Mouse (Mus musculus) T-helper 17 cell (primary cell): ENCODE results near the gene Flt1.
"Not testable (repeated sequence)": the region's sequence is repeated elsewhere in the genome, so short reads cannot be mapped to it uniquely, and the experiment has no call there.

Source experiments
- in situ Hi-C, 2 experiments: fragments of 300-600 bp; cut with MboI, MseI; formaldehyde crosslinking; loops; 1 replicate in 1 of 2; 2 replicates in 1 of 2; pipeline ENCODE4 v1.15.1; 2025; ENCODE audit warnings: high pct_unique_total_duplicates in 2 of 2

Flt1 gene

GRCm38 (mm10) chr5:147614659-147615058 lies 111.2 kb downstream of the Flt1 start:
- in situ Hi-C loops: no loop called here

- in situ Hi-C loops: not testable (repeated sequence)
Measured at GRCm38 (mm10) chr5:147611348-147611747, 114.5 kb downstream of the Flt1 start.

- in situ Hi-C loops: loop anchor here in 1 of 2 experiments (10.0 kb wide), 2 partner anchors 417 to 1097 kb away; no protein-coding TSS in a partner anchor
Measured at GRCm38 (mm10) chr5:147607256-147607975, 118.4 kb downstream of the Flt1 start.

GRCm38 (mm10) chr5:147606751-147607150 lies 119.1 kb downstream of the Flt1 start:
- in situ Hi-C loops: loop anchor here in 1 of 2 experiments (10.0 kb wide), 2 partner anchors 418 to 1098 kb away; no protein-coding TSS in a partner anchor

- in situ Hi-C loops: loop anchor here in 1 of 2 experiments (10.0 kb wide), 2 partner anchors 423 to 1103 kb away; no protein-coding TSS in a partner anchor
Measured at GRCm38 (mm10) chr5:147601460-147602360, 124.1 kb downstream of the Flt1 start.

GRCm38 (mm10) chr5:147597825-147598224 lies 128.0 kb downstream of the Flt1 start:
- in situ Hi-C loops: loop anchor here in 1 of 2 experiments (25.0 kb wide), 1 partner anchor 239 kb away; no protein-coding TSS in a partner anchor

GRCm38 (mm10) chr5:147589814-147590213 lies 136.0 kb downstream of the Flt1 start:
- in situ Hi-C loops: loop anchor here in 1 of 2 experiments (25.0 kb wide), 1 partner anchor 247 kb away; no protein-coding TSS in a partner anchor

- in situ Hi-C loops: loop anchor here in 1 of 2 experiments (25.0 kb wide), 1 partner anchor 252 kb away; no protein-coding TSS in a partner anchor
Measured at GRCm38 (mm10) chr5:147585070-147585469, 140.7 kb downstream of the Flt1 start.

GRCm38 (mm10) chr5:147584648-147585047 lies 141.2 kb downstream of the Flt1 start:
- in situ Hi-C loops: loop anchor here in 1 of 2 experiments (25.0 kb wide), 1 partner anchor 253 kb away; no protein-coding TSS in a partner anchor

GRCm38 (mm10) chr5:147583702-147584298 lies 142.0 kb downstream of the Flt1 start:
- in situ Hi-C loops: loop anchor here in 1 of 2 experiments (25.0 kb wide), 1 partner anchor 254 kb away; no protein-coding TSS in a partner anchor

- in situ Hi-C loops: loop anchor here in 1 of 2 experiments (25.0 kb wide), 1 partner anchor 257 kb away; no protein-coding TSS in a partner anchor
Measured at GRCm38 (mm10) chr5:147580181-147580580, 145.6 kb downstream of the Flt1 start.

GRCm38 (mm10) chr5:147579691-147580090 lies 146.1 kb downstream of the Flt1 start:
- in situ Hi-C loops: loop anchor here in 1 of 2 experiments (5.0 to 25.0 kb wide), 2 partner anchors 153 to 258 kb away; no protein-coding TSS in a partner anchor

- in situ Hi-C loops: loop anchor here in 1 of 2 experiments (5.0 to 25.0 kb wide), 2 partner anchors 153 to 258 kb away; no protein-coding TSS in a partner anchor
Measured at GRCm38 (mm10) chr5:147579148-147579547, 146.7 kb downstream of the Flt1 start.

GRCm38 (mm10) chr5:147577003-147577402 lies 148.8 kb downstream of the Flt1 start:
- in situ Hi-C loops: loop anchor here in 1 of 2 experiments (5.0 to 25.0 kb wide), 2 partner anchors 155 to 260 kb away; no protein-coding TSS in a partner anchor

- in situ Hi-C loops: no loop called here
Measured at GRCm38 (mm10) chr5:147574517-147574916, 151.3 kb downstream of the Flt1 start.

GRCm38 (mm10) chr5:147573555-147573954 lies 152.3 kb downstream of the Flt1 start:
- in situ Hi-C loops: no loop called here

- in situ Hi-C loops: no loop called here
Measured at GRCm38 (mm10) chr5:147572695-147573094, 153.1 kb downstream of the Flt1 start.

- in situ Hi-C loops: no loop called here
Measured at GRCm38 (mm10) chr5:147566335-147566734, 159.5 kb downstream of the Flt1 start.

GRCm38 (mm10) chr5:147565444-147565843 lies 160.4 kb downstream of the Flt1 start:
- in situ Hi-C loops: no loop called here

GRCm38 (mm10) chr5:147564140-147564590 lies 161.6 kb downstream of the Flt1 start:
- in situ Hi-C loops: no loop called here
